Mouse (Mus musculus) brain, embryonic 14.5 days (tissue): ENCODE results near the gene Macf1. TPM values are rescaled to one million over a fixed set of nuclear protein-coding genes. Genes with fewer than 3 reads are reported as not detected.

Source experiments
- DNase-seq: peaks from one replicate; pipeline ENCODE4 v3.0.0-alpha.2; 2011; ENCODE audit warnings: low read depth
- CTCF ChIP-seq: fragments of 200-500 bp; IDR thresholded peaks from 2 replicates; pipeline ENCODE4 v1.5.1; 2012; ENCODE audit warnings: inconsistent platforms, mild to moderate bottlenecking, moderate library complexity, borderline replicate concordance; ENCODE audit not compliant: insufficient read depth, insufficient read length; ENCODE audit errors: extremely low read depth
- POLR2A ChIP-seq: fragments of 200-500 bp; IDR thresholded peaks from 2 replicates; pipeline ENCODE4 v1.6.1; 2012; ENCODE audit warnings: mild to moderate bottlenecking, inconsistent platforms, borderline replicate concordance; ENCODE audit not compliant: poor library complexity, insufficient read depth, insufficient read length, severe bottlenecking; ENCODE audit errors: extremely low read depth
- polyA plus RNA-seq: library from polyadenylated mRNA; depleted of rRNA; stranded (reverse); fragments of >200 nt; gene quantifications from 2 replicates; pipeline ENCODE4 v1.2.3, GENCODE M21; 2012

The Macf1 gene
- polyA plus RNA-seq, 1 experiment = 183 TPM

DNA sequence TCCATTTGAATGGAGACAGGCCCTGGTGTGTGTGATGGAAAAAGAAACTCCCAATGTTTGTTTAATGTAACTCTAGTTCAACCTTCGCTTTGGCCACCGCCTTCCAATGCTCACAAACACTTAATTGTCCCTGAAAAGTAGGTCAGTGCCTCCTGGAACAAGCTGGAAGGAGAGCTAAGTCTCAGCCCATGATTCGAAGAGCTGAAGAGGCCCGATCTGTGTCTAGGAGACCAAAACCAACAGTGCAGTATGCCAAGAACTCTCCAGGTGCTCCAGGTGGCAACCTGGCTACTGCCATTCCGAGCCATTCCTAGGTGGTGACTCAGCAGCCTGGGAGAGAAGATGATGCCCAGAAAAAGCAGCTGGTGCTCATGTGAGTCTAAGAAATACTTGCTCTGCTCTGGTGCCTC, 60.4 kb downstream of the Macf1 start:
- no peak for DNase-seq
- TF ChIP-seq CTCF = no peak
- TF ChIP-seq POLR2A = no peak

DNA sequence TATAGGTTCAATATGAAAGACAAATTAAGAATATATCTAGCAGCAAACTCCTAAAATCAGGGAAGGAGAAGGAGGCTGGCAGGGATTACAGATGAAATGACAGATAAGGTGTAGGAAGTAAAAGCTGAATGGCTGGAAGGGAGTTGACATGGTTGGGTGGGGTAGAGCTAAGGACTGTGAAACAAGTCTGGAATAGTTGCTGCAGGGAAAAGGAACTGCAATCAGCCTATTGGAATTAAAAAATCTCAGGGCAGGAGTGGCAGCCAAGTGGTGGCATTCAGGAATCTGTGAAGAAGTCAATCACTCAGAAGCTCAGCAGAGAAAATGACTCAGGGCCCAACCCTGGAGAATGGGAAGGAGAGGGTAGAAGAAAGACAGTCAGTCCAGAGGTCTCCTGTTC, 62.4 kb downstream of the Macf1 start:
- no peak for DNase-seq
- no peak for TF ChIP-seq CTCF
- TF ChIP-seq POLR2A = no peak

DNA sequence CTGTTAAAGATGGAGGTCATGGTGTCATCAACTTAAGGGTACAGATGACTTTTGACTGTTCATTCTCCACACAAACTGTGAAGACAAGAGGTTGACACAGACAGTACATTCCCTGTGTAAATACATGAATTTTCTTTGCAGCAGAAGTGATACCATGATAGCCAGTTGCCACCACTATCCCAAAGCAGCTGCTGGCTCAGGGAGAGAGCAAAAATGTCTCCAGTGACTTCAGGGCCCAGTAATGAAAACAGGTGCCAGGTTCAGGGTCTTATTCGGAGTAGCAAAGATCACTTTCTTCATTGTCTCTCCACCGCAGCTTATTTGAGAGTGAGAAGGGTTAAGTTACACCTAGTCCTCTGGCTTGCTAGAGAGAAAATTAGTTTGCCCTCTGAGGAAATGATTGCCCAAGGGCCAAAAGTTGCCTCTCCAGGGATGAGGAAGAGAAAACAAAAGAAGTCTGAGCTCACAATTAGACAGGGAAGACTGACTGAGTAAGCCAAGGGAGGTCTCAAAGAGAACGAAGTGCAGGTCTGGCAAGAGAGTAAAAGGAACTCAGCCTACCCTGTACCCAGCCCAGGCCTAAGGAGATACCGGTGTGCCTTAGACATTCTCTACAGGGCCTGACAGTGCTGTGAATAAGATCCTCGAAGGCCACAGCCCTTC, 66.3 kb downstream of the Macf1 start:
- TF ChIP-seq CTCF = no peak
- no peak for TF ChIP-seq POLR2A
- DNase-seq = no peak

DNA sequence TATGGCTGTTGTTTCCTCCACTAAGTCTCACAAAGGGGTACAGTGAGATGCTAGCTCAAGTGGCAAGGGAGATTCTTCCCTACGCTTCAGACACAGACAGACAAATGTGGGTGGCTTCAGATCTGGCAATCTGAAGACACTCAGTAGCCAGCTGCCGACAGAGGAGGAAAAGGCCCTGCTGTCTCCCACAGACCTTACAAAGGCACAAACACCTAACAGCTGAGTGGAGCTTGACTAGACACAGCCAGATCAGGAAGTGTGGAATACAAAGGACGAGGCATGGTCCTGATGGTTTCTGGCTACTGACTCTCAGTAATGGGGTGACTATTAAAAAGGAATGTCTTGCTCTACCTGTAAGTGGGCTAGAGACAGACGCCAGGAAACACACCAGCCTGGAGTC, 67.2 kb downstream of the Macf1 start:
- DNase-seq = no peak
- TF ChIP-seq CTCF (no peak), POLR2A (no peak)

DNA sequence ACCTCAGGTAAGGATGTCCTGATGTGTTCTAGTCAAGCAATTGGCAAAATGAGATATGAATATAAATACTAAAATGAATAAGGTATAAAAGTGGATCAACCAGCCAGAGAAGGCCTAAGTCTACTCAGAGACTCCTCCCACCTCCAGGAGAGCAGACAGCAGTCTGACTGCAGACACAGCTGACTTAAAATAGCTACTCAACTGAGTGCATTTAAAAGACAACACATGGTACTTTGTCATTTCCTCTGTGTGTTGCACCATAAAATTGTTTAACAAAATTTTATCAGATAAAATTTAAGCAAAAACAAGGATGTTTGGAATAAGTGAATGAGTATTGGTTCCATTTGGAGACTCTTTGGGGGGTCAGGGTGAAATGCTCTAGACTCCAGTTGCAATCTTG, 67.7 kb downstream of the Macf1 start:
- no peak for TF ChIP-seq CTCF
- DNase-seq = no peak

DNA sequence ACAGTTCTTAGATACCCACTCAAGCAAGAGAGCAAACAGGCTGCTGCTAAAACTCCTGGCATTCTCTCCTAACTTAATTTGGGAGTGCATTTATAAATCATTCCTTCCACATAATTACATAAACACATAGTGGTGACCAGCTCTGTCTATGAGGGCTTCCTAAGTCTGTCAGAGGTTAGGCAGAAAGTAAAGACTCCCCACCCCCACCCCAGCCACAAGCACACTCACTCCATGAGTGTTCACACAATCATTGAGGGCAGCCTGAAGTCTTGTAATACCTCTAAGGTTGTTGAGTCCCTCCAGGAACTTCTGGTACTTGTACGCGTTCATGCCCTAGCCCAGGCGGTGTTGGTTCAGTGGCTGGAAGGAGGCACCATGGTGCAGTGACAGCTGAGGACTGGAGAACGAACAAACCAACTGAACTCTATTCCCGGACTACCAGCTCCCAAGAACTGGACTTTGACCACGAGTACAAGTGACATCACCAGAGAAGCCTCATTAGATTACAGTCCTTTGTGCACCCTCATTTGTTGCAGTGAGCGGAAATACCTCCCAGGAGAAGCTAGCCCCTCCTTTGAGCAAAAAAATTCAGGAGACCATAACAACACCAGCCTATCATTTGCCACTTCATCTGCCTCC, 70.7 kb downstream of the Macf1 start:
- TF ChIP-seq CTCF = no peak
- no peak for TF ChIP-seq POLR2A
- DNase-seq = no peak

DNA sequence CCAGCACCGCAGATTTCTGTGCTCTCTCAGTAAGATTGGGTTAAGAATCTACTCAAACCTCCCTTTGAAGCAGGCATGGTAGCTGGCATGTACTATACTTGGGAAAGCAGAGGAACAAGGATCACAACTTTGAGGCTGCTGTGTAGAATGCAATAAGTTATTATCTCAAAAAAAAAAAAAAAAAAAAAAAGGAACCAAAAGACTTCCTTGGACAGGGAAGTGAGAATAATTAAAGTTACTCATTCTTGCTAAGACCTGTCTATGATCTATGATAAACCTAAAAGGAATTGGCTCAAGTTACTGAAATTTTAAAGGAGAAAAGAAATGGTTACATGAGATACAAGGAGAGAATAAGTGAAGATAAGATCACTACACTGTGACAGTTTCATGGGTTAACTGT, 72.2 kb downstream of the Macf1 start:
- no peak for TF ChIP-seq POLR2A
- TF ChIP-seq CTCF = no peak
- no peak for DNase-seq

DNA sequence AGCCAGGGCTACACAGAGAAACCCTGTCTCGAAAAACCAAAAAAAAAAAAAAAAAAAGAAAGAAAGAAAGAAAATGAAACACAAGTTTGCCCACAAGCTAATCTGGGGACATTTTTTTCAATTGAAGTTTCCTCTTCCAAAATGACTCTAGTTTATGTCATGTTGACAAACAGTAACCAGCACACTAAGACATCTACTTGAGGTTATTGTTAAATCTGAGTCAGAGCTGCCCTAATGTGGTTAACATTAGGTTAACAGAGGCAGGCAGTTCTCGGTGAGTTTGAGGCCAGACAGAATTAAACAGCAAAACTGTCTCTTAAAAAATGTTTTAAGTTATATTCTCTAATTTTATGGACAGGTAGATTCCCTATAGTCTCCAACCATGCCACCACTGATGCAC, 72.9 kb downstream of the Macf1 start:
- TF ChIP-seq CTCF (no peak), POLR2A (no peak)
- no peak for DNase-seq

- DNase-seq = no peak
- TF ChIP-seq POLR2A (no peak), CTCF (no peak)
Observed at GRCm38 (mm10) chr4:123607174-123607573, 77.0 kb downstream of the Macf1 start.

DNA sequence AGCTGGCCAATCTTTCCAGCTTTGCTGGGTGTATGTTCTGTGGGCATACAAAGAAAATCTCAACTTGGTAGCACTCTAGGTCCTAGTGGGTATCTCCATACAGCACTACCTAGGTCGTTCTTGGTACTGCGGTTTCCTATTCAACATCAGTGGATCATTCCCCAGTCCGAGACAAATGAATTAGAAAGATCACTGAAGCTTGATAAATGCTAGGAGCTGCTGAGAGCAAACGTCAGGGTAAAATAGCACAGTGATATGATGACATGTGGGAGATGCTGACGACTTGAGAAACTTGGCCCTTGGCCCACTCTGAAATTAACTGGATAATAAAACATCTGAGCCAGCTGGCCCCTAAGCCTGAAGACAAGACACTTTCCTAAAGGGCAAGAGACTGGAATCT, 78.2 kb downstream of the Macf1 start:
- TF ChIP-seq POLR2A = no peak
- TF ChIP-seq CTCF = no peak; the same call in 1 of the 2 replicates
- peak; percentile 62 for DNase-seq

GRCm38 (mm10) chr4:123605309-123605708, 78.9 kb downstream of the Macf1 start:
- no peak for DNase-seq
- TF ChIP-seq CTCF (no peak), POLR2A (no peak)

GRCm38 (mm10) chr4:123602700-123603261, 81.4 kb downstream of the Macf1 start:
- DNase-seq = no peak
- TF ChIP-seq POLR2A = no peak
- no peak for TF ChIP-seq CTCF

DNA sequence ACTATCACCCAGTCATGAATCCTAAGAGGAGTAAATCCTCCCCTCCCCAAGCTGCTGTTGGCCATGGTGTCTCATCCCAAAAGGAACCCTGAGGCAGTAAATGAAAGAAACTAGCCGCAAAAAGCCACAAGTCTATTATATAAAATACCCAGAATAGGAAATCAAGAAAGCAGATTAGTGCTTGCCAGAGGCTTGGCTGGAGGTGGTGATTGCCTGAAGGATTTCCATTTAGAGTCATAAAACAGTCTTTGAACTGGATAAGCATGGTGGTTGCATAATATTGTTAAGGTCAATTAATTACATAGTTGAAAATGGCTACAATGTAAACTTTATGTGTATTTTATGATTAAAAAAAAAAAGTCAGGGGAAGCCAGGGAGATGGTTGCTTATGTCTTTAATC, 83.1 kb downstream of the Macf1 start:
- no peak for TF ChIP-seq CTCF
- no peak for TF ChIP-seq POLR2A
- DNase-seq = no peak
